Mouse (Mus musculus) cerebellum, adult 11-12 months (tissue): ENCODE results near the gene Cep350.

Experiments
- DNase-seq: peaks from one replicate; pipeline ENCODE4 v3.0.0; 2022

The Cep350 gene

DNA sequence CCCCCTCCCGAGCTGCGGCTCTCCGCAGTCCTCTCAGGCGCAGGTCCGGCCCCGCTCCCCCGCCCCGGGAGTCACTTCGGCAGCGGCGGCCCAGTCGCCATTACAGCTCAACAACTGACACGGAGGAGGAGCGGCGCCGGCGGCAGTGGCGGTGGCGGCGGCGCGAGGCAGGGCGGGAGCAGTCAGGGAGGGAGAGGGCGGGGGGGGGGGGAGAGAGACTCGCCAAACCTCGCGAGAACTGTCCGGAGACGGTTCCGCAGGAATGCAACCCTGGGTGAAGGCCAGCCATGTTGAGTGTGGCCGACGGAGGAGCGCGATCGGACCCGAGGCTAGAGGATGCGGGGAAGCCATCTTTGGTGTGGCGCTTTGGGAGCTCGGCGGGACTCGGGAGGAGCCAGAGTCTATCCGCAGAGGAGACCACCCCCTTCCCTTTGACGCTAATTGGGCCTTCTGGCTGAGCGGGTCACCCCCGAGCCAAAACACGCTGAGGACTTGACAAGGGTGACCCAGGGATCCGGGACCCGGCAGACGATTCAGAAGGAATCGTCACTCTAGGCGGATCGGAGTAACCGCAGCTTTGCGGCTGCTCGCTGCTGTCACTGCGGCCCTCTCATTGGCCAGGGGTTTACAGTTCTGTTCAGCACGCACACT is at the start of gene Cep350:
Gene Cep350, minus strand, starts transcription at position 188 of the 651 bp plus-strand sequence.
- peak; percentile 98 for DNase-seq

- no peak for DNase-seq
Measured at GRCm38 (mm10) chr1:156020402-156020801, 47.3 kb upstream of the Cep350 start.

DNA sequence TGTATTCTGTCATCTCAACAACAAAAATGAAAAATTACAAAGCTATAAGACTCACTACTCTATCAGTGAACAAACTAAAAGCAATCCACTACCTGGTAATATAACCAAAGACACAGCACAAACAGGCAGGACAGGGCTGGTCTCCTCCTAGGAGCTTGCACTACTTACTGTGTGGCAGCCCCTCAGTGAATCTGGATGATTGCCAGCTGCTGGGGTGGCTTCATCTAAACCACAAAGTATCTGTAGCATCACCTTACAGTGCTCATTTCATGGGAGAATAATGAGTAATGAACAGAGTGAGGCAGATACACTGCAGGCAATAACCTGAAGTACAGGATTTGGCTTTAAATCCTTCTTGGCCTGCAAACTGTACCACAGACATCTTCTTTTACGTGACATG is 46.7 kb upstream of the Cep350 start:
- DNase-seq, result no peak

GRCm38 (mm10) chr1:156009003-156009402 is 35.9 kb upstream of the Cep350 start:
- DNase-seq, result no peak

GRCm38 (mm10) chr1:156005906-156006305 is 32.9 kb upstream of the Cep350 start:
- no peak for DNase-seq

- no peak for DNase-seq
Measured at GRCm38 (mm10) chr1:156003201-156003935, 30.3 kb upstream of the Cep350 start.

- no peak for DNase-seq
Measured at GRCm38 (mm10) chr1:156002366-156002765, 29.3 kb upstream of the Cep350 start.

GRCm38 (mm10) chr1:155995612-155996011 is 22.6 kb upstream of the Cep350 start:
- DNase-seq, result no peak

- DNase-seq, result no peak
Measured at GRCm38 (mm10) chr1:155994524-155994923, 21.5 kb upstream of the Cep350 start.

DNA sequence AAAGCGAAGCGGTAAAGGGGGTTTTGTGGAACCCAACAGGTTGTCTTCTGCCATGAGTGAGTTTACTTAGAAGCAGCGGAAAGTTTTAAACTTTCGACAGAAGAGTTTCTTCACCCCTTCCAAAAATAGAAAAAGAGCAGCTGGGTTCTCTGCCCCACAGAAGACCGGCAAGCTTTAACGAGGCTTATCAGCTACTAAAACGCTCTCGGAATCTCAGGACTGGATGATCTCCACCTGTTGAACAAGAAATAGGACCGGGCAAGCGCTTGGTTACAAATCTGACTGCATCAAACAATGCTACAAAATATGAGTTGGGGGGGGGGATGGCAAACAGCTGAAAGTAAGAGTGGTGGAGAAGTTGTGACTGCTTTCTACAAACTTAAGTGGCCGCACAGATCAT is 17.3 kb upstream of the Cep350 start:
- no peak for DNase-seq

- DNase-seq, result no peak
Measured at GRCm38 (mm10) chr1:155989387-155989786, 16.3 kb upstream of the Cep350 start.

DNA sequence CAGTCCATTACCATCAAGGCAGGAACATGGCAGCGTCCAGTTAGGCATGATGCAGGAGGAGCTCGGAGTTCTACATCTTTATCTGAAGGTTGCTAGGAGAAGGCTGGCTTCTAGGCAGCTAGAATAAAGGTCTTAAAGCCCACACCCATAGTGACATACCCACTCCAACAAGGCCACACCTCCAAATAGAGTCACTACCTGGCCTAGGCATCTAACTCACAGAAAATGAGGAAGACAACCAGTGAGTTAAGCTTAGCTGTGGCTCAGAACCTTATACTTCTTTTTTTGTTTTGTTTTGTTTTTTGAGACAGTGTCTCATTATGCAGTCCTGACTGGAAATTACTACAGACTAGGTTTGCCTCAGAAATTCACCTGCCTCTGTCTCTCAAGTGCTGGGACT is 14.6 kb upstream of the Cep350 start:
- no peak for DNase-seq

GRCm38 (mm10) chr1:155974931-155975330 is 1.9 kb upstream of the Cep350 start:
- DNase-seq, result no peak

GRCm38 (mm10) chr1:155973719-155974379 is 794 bp upstream of the Cep350 start:
- DNase-seq, result peak; percentile 42

- peak; percentile 81 for DNase-seq
Measured at GRCm38 (mm10) chr1:155972146-155973067, 648 bp downstream of the Cep350 start.

DNA sequence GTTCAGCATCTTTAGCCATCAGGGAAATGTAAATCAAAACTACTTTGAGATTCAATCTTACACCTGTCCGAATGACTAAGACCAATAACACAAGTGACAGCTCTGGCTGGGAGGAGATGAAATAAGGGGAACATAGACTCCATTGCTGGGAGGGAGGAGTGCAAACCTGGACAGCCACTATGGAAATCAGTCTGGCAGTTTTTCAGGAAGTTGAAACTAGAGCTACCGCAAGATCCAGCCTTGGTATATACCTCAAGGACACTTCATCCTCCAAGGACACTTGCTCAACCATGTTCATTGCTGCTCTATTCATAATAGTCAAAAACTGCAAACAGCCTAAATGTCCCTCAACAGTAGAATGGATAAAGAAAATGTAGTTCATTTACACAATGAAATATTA is 23.9 kb downstream of the Cep350 start:
- no peak for DNase-seq

- no peak for DNase-seq
Measured at GRCm38 (mm10) chr1:155944361-155944760, 28.7 kb downstream of the Cep350 start.

DNA sequence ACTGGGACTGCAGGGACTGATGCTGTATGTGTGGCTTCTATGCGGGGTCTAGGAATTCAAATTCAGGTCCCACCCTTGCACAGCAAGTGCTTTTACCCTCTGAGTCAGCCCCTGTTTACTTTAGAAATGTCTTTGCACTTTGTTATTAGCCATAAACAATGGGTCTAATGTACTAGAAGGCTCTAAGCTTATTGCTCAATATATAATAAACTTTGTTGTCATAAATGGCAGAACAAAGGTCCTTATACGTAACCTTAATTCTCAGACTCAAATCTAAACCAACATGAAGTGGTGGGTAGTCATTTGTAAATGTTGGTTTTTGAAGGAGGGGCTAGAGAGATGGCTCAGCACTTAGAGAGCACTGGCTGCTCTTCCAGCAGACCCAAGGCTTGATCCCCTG is 35.6 kb downstream of the Cep350 start:
- DNase-seq, result no peak

- DNase-seq, result no peak
Measured at GRCm38 (mm10) chr1:155934702-155935101, 38.4 kb downstream of the Cep350 start.

- DNase-seq, result no peak
Measured at GRCm38 (mm10) chr1:155903561-155903960, 69.5 kb downstream of the Cep350 start.

- no peak for DNase-seq
Measured at GRCm38 (mm10) chr1:155901348-155901747, 71.7 kb downstream of the Cep350 start.

- no peak for DNase-seq
Measured at GRCm38 (mm10) chr1:155894382-155894781, 78.7 kb downstream of the Cep350 start.

DNA sequence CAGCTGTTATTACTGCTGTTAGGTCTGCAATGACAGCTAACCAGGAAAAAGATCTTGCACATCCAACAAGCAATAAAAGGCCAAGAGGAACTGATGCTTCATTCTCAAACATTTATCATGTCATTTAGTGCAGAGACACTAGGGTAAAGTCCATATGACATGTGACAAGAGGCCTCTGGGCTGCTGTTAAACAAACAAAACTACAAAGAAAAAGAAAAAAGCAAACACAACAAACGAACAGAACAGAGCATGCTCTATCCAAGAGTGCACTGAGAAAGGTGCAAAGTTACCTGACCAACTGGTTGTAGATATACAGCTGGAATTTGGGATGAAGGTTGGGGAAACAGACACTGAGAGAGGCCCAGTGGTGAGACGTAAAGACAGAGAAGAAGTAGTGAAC is 86.2 kb downstream of the Cep350 start:
- no peak for DNase-seq
